Mouse (Mus musculus): ENCODE results near the gene Cxcr4.

- TF ChIP-seq POLR2A (IDR thresholded peaks at IDR 0.05; ENCODE audit: borderline replicate concordance, insufficient read depth, low read length) (no peak), CTCF (IDR thresholded peaks at IDR 0.05; ENCODE audit: borderline replicate concordance, insufficient read depth, low read depth, low read length) (no peak)
Measured at GRCm38 (mm10) chr1:128563905-128564304, 28.2 kb downstream of the Cxcr4 start.
